Mouse (Mus musculus) heart, adult 18-20 months (tissue): Measurements from ENCODE around the gene Siglech. TPM values are rescaled to one million over a fixed set of nuclear protein-coding genes. Genes with fewer than 3 reads are reported as not detected.

ENCODE experiments used
- total RNA-seq, 2 experiments: library from RNA; stranded (reverse); gene quantifications; 2 replicates each; pipeline ENCODE4 v1.2.3; 2021

Siglech gene
- total RNA-seq, 2 experiments from 2014 or later, result 0.20 to 2.1 TPM

Other genes starting within 250 kb of the Siglech start
- gene Tubgcp5, start 26.0 kb downstream of the Siglech start, total RNA-seq, result 1 to 10 TPM; 8.0 to 9.3 TPM
- gene Cyfip1, start 73.6 kb downstream of the Siglech start, total RNA-seq, result 10 to 100 TPM; 29.6 to 35.5 TPM
- 10 to 100 TPM; 38.8 to 40.0 TPM for gene Nipa2, start 194.3 kb downstream of the Siglech start, total RNA-seq